Mouse (Mus musculus) left cerebral cortex, adult 9 months (tissue): ENCODE data around the gene Cox4i2.

Experiments
- DNase-seq, 2 experiments: peaks; one replicate each; pipeline ENCODE4 v3.0.0; 2022; ENCODE audit warnings: low spot score in 2 of 2

The Cox4i2 gene

DNA sequence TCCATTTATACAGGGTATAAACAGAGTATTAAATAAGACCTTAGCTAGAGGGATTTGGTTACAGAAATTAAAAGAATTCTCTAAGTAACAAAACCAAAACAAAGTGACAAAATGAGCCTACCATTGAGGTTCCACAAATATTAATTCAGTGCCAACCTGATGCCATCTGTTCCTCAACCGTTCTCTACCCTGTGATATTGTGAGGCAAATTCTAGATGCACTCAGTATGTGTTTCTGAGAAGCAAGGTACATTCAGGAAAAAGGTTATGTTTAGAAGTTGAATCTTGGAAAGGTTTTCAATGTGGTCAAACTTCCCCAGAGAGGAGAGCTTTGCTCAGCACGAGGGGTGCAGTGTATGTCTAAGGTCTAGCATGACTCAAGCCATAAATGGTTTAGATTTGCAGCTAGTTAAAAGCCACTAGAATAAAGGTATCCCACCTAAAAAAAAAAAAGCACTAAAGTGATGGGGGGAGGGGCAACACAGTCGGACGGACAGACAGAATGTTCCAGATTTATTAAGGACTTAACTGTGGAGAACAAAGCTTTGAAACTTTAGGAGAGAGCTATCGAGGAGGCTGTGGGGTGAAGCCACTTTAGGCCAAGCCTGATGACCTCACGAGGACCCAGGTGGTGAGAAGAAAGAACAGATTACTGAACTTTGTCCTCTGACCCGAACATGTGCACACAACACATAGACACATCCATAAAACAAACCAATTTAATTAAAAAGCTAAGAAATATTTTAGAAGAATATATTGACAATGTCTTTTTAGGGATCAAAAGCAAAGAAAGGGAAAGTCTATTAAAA, 46.2 kb downstream of the Cox4i2 start:
- no peak for DNase-seq

DNA sequence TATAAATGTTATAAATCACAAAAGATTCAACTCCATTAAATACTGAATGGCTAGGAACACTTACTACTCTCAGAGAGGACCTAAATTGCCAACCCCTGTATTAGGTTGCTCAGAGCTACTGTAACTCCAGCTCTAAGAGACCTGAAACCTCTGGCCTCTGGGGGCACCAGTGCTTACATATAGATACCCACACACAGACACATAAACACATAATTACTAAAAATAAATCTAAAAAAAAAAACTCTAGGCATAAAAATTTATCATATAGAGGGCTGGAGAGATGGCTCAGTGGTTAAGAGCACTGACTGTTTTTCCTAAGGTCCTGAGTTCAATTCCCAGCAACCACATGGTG, 46.8 kb downstream of the Cox4i2 start:
- DNase-seq, result no peak

DNA sequence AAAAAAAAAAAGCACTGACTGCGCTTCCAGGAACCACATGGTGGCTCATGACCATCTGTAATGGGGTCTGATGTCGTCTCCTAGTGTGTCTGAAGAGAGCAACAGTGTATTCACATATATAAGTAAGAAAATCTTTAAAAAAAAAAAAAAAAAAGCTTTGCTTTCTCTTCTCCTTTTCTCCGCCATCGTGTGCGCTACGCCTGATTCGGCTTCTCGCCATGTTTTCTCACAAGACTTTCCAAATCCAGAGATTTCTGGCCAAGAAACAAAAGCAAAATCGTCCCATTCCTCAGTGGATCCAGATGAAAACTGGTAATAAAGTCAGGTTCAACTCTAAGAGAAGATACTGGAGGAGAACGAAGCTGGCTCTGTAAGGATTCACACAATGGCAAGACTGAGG, 48.3 kb downstream of the Cox4i2 start:
- no peak for DNase-seq

DNA sequence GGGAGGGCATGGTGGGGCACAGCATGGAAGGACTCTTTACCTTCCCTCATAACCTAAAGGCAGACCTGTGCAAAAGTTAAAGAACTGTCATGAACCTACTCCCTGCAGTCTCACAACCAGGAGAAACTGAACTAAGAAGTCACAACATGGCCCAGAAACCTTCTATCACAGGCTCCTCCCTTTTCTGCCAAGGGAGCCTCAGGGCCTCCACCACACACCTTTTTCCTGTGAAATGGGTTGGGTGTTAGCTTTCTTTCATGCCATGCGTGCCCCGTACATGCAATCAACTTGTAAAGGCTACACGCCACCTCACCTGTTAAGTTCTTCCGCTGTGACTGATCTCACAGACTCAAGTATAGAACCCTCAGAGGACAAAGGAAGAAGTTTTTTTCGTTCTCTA, 49.1 kb downstream of the Cox4i2 start:
- DNase-seq, result no peak

DNA sequence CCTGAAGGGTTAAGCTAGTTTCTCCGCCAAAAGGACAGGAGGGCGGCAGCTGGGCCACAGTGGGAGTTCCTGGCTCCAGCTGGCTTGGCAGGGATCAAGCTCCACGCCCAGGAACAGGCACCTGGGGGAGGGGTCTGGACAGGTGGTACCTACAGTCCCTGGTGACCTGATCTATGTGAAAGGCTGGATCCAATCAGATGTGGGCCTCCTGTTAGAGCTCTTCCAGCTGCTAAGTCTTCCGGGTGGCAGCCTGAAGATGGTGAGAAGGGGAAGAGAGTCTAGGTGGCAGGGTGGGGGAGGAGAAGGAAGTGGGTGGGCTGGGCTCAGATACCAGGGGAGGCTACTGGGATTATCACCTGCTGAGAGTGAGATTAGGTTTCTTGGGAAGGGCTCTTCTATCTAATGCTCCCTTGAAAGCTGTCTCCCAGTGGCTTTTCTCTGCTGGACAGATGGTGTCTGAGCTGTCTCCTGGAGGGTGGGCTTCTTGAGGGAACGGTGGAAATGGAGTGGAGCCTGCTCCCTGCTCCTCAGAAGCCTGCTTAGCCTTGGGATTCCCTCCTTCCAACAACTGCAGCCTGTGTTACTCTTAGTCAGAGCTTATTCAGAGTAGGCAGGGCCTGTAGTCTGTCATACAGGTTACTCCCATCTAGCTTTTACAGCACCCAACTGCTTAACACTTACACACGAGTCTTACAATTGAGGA, 50.6 kb downstream of the Cox4i2 start:
- DNase-seq, result no peak

DNA sequence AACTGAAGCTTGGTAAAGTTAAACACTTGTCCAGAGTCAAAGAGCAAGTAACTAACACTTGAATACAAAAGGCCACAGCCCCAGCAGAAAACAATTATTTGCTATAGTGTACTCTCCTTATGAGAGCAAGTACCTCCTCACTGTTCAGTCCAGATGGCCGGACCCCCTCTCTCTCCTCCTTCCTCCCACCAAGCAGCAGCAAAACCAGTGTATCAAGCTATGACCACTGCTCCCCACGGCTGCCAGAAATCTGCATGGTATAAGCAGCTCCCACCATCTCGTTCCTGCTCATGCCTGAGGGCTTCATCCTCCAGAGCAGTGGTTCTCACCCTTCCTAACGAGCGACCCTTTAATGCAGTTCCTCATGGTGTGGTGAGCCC, 51.1 kb downstream of the Cox4i2 start:
- DNase-seq, result no peak

DNA sequence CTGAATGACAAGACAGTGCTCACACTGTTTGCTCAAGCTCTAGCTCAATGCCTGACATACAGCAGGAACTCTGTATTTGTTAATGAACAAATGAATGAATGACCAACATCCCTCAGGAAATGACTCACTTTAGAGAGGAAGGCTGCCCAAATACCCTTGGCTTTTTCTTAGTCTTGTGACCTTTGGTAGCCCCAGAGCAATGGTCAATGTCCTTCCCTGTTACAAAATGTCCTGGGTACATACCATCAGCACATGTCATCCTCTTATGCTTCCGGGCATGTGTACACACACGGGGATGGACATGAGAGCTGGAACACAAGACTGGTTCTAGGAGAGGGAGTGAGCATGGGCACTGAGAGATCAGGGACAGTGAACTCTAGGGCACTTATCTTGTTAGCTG, 52.1 kb downstream of the Cox4i2 start:
- no peak for DNase-seq

DNA sequence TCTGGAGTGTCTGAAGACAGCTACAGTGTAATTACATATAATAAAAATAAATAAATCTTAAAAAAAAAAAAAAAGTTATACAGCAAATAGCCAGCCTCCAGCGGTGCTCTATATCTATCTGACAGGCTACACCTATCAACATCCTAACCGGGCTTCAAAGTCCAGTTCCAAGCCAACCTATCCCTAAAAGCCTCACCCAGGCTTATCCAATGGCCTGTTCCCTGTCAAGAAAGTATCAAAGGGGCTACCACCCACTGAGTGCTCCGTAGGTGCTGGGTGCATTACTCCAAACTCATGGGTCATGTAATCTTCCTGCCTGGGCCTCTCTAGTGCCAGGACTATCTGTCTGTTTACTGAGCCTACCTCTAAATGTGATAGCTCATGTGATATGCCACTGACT, 54.2 kb downstream of the Cox4i2 start:
- DNase-seq, result no peak

DNA sequence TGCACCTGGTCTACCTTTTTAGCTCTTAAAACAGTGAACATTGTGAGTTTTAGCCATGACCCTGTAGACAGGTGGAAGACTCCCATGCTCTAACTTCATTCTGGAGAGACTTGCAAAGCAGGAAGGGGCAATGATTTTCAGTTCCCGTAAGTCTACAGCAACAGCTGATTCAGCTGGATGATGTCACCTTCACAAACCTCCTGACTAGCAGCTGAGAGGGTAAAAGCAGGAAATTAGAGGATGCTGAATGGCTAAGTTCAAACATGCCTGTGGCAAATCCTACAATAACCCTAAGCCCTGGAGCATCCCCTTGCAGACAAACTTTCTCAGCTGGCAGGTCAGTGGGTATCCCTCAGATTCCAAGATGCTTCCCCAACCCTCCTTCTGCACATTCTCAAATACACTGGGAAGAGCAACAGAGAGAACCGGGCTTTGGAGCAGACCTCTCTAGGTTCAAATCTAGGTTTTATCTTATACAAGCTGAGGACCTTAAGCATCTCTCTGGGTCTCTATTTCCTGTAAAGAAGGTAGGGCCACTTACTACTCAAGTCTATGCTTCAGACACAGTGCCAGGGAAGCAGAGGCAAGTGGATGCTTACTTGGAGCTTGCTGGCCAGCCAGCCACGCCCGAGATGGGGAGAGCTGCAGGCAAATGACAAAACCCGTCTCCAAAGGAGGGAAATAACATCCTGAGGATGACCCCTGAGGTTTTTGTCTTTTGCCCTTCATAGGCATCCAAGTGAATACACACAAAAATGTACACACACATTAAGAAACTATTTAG, 56.4 kb downstream of the Cox4i2 start:
- no peak for DNase-seq

DNA sequence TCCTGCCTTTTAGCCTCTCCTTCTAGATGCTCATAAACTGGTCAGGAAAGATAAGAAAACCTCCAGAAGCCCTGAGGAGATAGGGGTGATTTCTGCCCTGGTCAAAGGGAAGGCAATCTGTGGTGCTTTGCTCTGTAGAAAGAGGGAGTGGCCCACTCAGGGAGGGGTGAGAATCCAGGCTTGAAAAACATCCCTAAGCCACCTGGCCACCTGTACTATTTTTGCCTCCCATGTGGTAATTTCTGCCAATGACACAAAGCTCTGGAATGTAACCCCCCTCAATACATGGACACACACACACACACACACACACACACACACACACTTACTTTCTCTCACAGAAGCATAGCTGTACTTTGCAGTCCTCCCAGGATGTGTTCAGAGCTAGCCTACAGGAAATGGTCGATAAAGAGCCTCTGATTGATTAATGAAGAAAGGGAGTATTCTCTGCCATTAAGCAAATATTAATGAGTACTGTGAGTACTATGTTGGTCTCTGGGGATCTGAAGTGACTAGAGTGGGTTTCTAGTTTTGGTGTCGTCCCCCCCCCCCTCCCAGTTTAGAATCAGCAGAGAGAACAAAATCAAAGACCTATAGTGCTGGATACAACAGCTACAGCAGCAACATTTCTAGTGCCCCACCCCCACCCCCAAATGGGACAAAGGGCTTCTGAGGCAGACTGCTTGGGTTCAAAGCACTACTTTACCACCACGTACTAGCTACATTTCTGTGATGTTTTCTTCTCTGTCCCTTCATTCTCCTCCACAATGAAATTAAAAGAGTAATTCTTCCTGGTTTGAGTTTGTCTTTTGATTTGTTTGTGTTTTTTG, 57.6 kb downstream of the Cox4i2 start:
- DNase-seq, result no peak

DNA sequence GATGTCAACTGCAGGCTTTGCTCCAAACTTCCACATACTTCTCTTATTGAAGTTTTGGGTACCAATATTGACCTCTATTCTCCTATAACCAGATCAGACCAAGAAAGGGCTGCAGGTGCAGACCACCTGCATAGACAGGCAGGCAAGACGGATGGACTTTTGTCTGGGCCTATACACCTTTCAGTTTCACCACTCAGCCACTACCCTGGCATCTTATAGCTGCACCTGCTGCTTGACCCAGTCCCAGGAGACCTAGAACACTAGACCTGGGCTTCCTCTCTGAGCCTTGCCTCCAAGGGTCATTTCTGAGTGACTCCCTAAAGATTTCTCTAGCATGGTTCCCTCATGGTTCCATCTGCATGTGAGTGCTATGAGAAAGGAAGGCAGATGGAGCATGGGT, 59.3 kb downstream of the Cox4i2 start:
- no peak for DNase-seq

DNA sequence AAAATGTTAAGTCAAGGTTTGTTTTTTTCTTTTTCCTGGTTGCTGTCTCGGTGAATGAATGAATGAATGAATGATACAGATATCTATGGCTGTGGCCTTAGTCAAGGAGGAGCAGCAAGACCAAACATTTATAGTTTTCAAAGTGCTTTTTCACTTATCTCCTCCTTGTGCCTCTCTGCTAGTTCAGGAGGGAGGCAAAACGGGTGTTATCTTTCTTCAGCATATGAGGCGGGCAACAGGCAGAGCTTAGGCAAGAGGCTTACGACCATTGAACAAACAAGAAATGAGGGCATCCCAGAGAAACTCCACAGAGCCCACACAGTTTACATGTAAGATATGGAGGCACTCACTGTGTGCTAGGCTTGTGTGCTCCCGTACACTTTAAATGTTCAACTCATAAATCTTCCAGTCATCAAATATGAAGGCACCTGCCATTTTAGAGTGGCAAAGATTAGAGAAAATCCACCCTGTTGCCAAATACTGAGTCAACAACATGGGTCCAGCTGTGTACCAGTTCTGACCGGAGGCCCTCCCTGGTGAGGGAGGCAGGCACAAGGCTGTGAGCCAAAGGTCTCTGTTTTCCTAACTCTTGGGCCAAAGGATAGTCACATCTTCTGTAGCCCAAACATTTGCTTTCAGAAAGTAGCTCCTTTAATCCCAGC, 60.4 kb downstream of the Cox4i2 start:
- DNase-seq, result no peak
